Mouse (Mus musculus) erythroblast, embryonic 14.5 days (primary cell): ENCODE measurements around the gene Adam23.

Source experiments
- GATA1 ChIP-seq: IDR thresholded peaks from 2 replicates; pipeline ENCODE4 v1.6.1; 2012; ENCODE audit warnings: low read length, inconsistent platforms, mixed read lengths
- TAL1 ChIP-seq: IDR thresholded peaks from 3 replicates; pipeline ENCODE4 v1.6.1; 2012; ENCODE audit warnings: low read length, inconsistent platforms, mixed read lengths

DNA sequence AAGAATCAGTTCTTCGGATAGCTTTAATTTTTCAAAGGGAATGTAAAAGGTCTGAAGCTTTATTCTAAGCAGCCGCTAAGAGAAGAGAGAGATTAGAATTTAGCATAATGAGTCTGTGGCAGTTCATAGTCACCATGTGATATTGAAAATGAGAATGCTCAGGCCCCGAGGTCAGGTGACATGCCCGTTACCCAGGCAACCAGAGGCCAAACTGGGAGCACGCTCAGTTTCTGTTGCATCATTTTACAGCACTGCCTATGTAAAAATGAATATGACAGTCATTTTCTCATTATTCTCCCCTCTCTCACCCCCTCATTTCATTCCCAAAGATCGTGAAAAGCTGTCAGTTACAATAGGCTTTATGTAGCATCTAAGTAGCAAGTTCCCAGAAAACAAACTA, 127.7 kb downstream of the Adam23 start:
- TF ChIP-seq GATA1 (no peak), TAL1 (no peak)
